Mouse (Mus musculus) midbrain, embryonic 11.5 days (tissue): ENCODE measurements around the gene Tsacc. TPM values are rescaled to one million over a fixed set of nuclear protein-coding genes. Genes with fewer than 3 reads are reported as not detected.
"Not testable (repeated sequence)": the region's sequence is repeated elsewhere in the genome, so short reads cannot be mapped to it uniquely, and the experiment has no call there.

Experiments used
- ATAC-seq: fragments of 200-750 bp; cut with Nextera tagmentation; 2 replicates; pipeline ENCODE4 v1.8.0; 2017; ENCODE audit warnings: moderate TSS enrichment, moderate library complexity; ENCODE audit not compliant: low FRiP score
- DNase-seq: peaks from one replicate; pipeline ENCODE4 v3.0.0; 2015; ENCODE audit warnings: low spot score; ENCODE audit errors: missing footprints
- H3K27ac ChIP-seq: fragments of 300-500 bp; sonication (generic); 2 replicates; pipeline ENCODE4 v1.5.1; 2014; ENCODE audit warnings: low read depth, low read length
- H3K27me3 ChIP-seq: fragments of 300-500 bp; sonication (generic); 2 replicates; pipeline ENCODE4 v1.6.1; 2014; ENCODE audit warnings: mild to moderate bottlenecking, low read length, moderate library complexity, mixed read lengths; ENCODE audit not compliant: control insufficient read depth, insufficient read depth
- H3K36me3 ChIP-seq: fragments of 300-500 bp; sonication (generic); 2 replicates; pipeline ENCODE4 v1.6.1; 2014; ENCODE audit warnings: mild to moderate bottlenecking, low read length, moderate library complexity, mixed read lengths; ENCODE audit not compliant: control insufficient read depth, insufficient read depth
- H3K4me1 ChIP-seq: fragments of 300-500 bp; sonication (generic); 2 replicates; pipeline ENCODE4 v1.6.1; 2014; ENCODE audit warnings: low read length; ENCODE audit not compliant: control insufficient read depth, insufficient read depth
- H3K4me2 ChIP-seq: fragments of 300-500 bp; sonication (generic); 2 replicates; pipeline ENCODE4 v1.6.1; 2014; ENCODE audit warnings: mild to moderate bottlenecking, moderate library complexity
- H3K4me3 ChIP-seq: fragments of 300-500 bp; sonication (generic); 2 replicates; pipeline ENCODE4 v1.5.1; 2014; ENCODE audit warnings: low read depth, low read length
- H3K9ac ChIP-seq: fragments of 300-500 bp; sonication (generic); 2 replicates; pipeline ENCODE4 v1.6.1; 2014; ENCODE audit warnings: low read length
- H3K9me3 ChIP-seq: fragments of 300-500 bp; sonication (generic); 2 replicates; pipeline ENCODE4 v1.6.1; 2016; ENCODE audit warnings: low read length; ENCODE audit not compliant: control insufficient read depth
- WGBS: fragments of 180-500 bp; shearing (Covaris S2); extraction: QIAGEN DNeasy Blood & Tissue Kit; methylation state at CpG from one replicate; pipeline ENCODE4 v1.1.7; 2014; 5-methylcytosine and 5-hydroxymethylcytosine counted together
- polyA plus RNA-seq: library from polyadenylated mRNA; unstranded; fragments of >200 nt; fragmentation: Nextera tagmentation; extraction: Ambion mirVana; gene quantifications from 2 replicates; pipeline ENCODE4 v1.2.1, GENCODE M21; 2014

Tsacc gene
- polyA plus RNA-seq, 1 experiment from 2014 or later: 7.9 TPM

- H3K4me1 ChIP-seq: peaks cover 4% of the 10 kb centered on the region
- no peak overlapping the region for H3K9ac ChIP-seq
- 25% methylated on average over 2 of the region's 2 CpGs for WGBS
- no peaks in the 10 kb centered on the region for H3K27me3 ChIP-seq
- no peaks in the 10 kb centered on the region; the same call in 1 of the 2 replicates for H3K36me3 ChIP-seq
- no peak overlapping the region for H3K4me2 ChIP-seq
- DNase-seq (no peak), ATAC-seq (no peak)
- no peak overlapping the region for H3K27ac ChIP-seq
- no peaks in the 10 kb centered on the region for H3K9me3 ChIP-seq
- no peak overlapping the region for H3K4me3 ChIP-seq
Observed at GRCm38 (mm10) chr3:88331282-88331681, 34.5 kb upstream of the Tsacc start.

- Histone ChIP-seq H3K4me1 (peaks cover 7% of the 10 kb centered on the region), H3K27me3 (no peaks in the 10 kb centered on the region), H3K4me2 (no peak overlapping the region), H3K9me3 (no peaks in the 10 kb centered on the region), H3K27ac (no peak overlapping the region), H3K9ac (no peak overlapping the region), H3K4me3 (no peak overlapping the region), H3K36me3 (no peaks in the 10 kb centered on the region; the same call in 1 of the 2 replicates)
- DNase-seq (no peak), ATAC-seq (no peak)
- WGBS: 88% methylated on average over 5 of the region's 5 CpGs
Observed at GRCm38 (mm10) chr3:88328956-88329355, 32.2 kb upstream of the Tsacc start.

- Histone ChIP-seq H3K9me3 (no peaks in the 10 kb centered on the region), H3K4me2 (peak within 1 kb of the TSS; percentile 85), H3K4me1 (peaks cover 7% of the 10 kb centered on the region), H3K36me3 (peaks cover 27% of the 10 kb centered on the region), H3K9ac (peak within 1 kb of the TSS; percentile 78), H3K27me3 (no peaks in the 10 kb centered on the region), H3K4me3 (peak within 1 kb of the TSS; percentile 71), H3K27ac (no peak within 1 kb of the TSS)
- DNase-seq (peak; percentile 94), ATAC-seq (peak; percentile 82)
- 3% methylated on average over 10 of the region's 10 CpGs for WGBS
Observed at GRCm38 (mm10) chr3:88324951-88325405, 28.2 kb upstream of the Tsacc start, which contains the start of gene Glmp. Glmp (plus strand) TSS chr3:88325023.

GRCm38 (mm10) chr3:88299172-88299571 is 2.4 kb upstream of the Tsacc start:
- Histone ChIP-seq H3K4me3 (no peak overlapping the region), H3K4me2 (no peak overlapping the region), H3K4me1 (peaks cover 14% of the 10 kb centered on the region), H3K9ac (no peak overlapping the region), H3K9me3 (no peaks in the 10 kb centered on the region), H3K36me3 (peaks cover 32% of the 10 kb centered on the region), H3K27me3 (no peaks in the 10 kb centered on the region), H3K27ac (no peak overlapping the region)
- ATAC-seq (no peak), DNase-seq (no peak)
- 93% methylated on average over 1 of the region's 1 CpGs for WGBS

- DNase-seq: peak; percentile 96
- peak overlapping the region; percentile 71 for H3K9ac ChIP-seq
- under 1% methylated on average over 30 of the region's 30 CpGs for WGBS
- H3K4me3 ChIP-seq: peak overlapping the region; percentile 68
- ATAC-seq: no peak
- no peaks in the 10 kb centered on the region for H3K9me3 ChIP-seq
- peaks cover 20% of the 10 kb centered on the region for H3K36me3 ChIP-seq
- peak overlapping the region; percentile 49 for H3K27ac ChIP-seq
- H3K27me3 ChIP-seq: no peaks in the 10 kb centered on the region
- peaks cover 14% of the 10 kb centered on the region for H3K4me1 ChIP-seq
- H3K4me2 ChIP-seq: peak overlapping the region; percentile 82
Observed at GRCm38 (mm10) chr3:88297321-88297851, 587 bp upstream of the Tsacc start.

GRCm38 (mm10) chr3:88296110-88296560 is 664 bp downstream of the Tsacc start:
- DNase-seq: no peak
- Histone ChIP-seq H3K4me3 (peak overlapping the region; percentile 43), H3K9ac (peak overlapping the region; percentile 74), H3K4me1 (peaks cover 14% of the 10 kb centered on the region), H3K36me3 (peaks cover 10% of the 10 kb centered on the region), H3K4me2 (peak overlapping the region; percentile 61), H3K27ac (peak overlapping the region; percentile 81), H3K9me3 (no peaks in the 10 kb centered on the region), H3K27me3 (no peaks in the 10 kb centered on the region)
- under 1% methylated on average over 12 of the region's 12 CpGs for whole genome bisulfite sequencing
- peak; percentile 38 for ATAC-seq

- peak overlapping the region; percentile 61; the same call in 1 of the 2 replicates for H3K4me2 ChIP-seq
- not testable (repeated sequence) for H3K36me3 ChIP-seq, DNase-seq, H3K27ac ChIP-seq, H3K9me3 ChIP-seq, H3K9ac ChIP-seq, H3K4me3 ChIP-seq, H3K27me3 ChIP-seq, ATAC-seq
- WGBS: 74% methylated on average over 1 of the region's 1 CpGs
- peaks cover 14% of the 10 kb centered on the region for H3K4me1 ChIP-seq
Observed at GRCm38 (mm10) chr3:88295272-88295671, 1.5 kb downstream of the Tsacc start.

GRCm38 (mm10) chr3:88291970-88292369 is 4.8 kb downstream of the Tsacc start:
- 54% methylated on average over 4 of the region's 4 CpGs for WGBS
- ATAC-seq: no peak
- no peaks in the 10 kb centered on the region for H3K36me3 ChIP-seq
- no peak for DNase-seq
- H3K4me2 ChIP-seq: no peak overlapping the region
- no peak overlapping the region for H3K4me3 ChIP-seq
- no peaks in the 10 kb centered on the region for H3K27me3 ChIP-seq
- no peaks in the 10 kb centered on the region for H3K9me3 ChIP-seq
- H3K9ac ChIP-seq: no peak overlapping the region
- H3K27ac ChIP-seq: no peak overlapping the region
- peaks cover 5% of the 10 kb centered on the region; the same call in 1 of the 2 replicates for H3K4me1 ChIP-seq

GRCm38 (mm10) chr3:88288133-88288713 is 8.6 kb downstream of the Tsacc start:
- not testable (repeated sequence) for H3K9ac ChIP-seq, H3K27me3 ChIP-seq, H3K9me3 ChIP-seq, H3K4me3 ChIP-seq, H3K27ac ChIP-seq, H3K4me1 ChIP-seq, H3K4me2 ChIP-seq, H3K36me3 ChIP-seq, DNase-seq, ATAC-seq
- 82% methylated on average over 8 of the region's 10 CpGs for WGBS
